Mouse (Mus musculus) left cerebral cortex, postnatal 14 days (tissue): ENCODE data around the gene Mrpl14. TPM values are rescaled to one million over a fixed set of nuclear protein-coding genes. Genes with fewer than 3 reads are reported as not detected.
A peak's percentile ranks its signal among the peaks of the same experiment; 100 is the strongest.

Experiments
- DNase-seq, 2 experiments: peaks; one replicate each; pipeline ENCODE4 v3.0.0; 2021 to 2022; ENCODE audit warnings: low spot score in 2 of 2, mixed read lengths in 1 of 2
- intact Hi-C: fragments of 180-260 bp; cut with DNase I; formaldehyde crosslinking; loops from one replicate; pipeline ENCODE4 v1.15.1; 2025
- total RNA-seq, 2 experiments: library from RNA; stranded (reverse); gene quantifications; 2 replicates each; pipeline ENCODE4 v1.2.3; 2021

The Mrpl14 gene
- total RNA-seq, 2 experiments from 2014 or later, result 42.9 to 46.3 TPM

GRCm38 (mm10) chr17:45736311-45737077 lies 50.4 kb downstream of the Mrpl14 start:
- intact Hi-C loops, result loop anchor here (1.0 to 5.0 kb wide), 2 partner anchors 171 to 296 kb away; partner anchors contain the start of gene Vegfa
- peak; percentile 93 for DNase-seq

- no peak for DNase-seq
- intact Hi-C loops, result loop anchor here (5.0 kb wide), 1 partner anchor 170 kb away; no protein-coding TSS in a partner anchor
Measured at GRCm38 (mm10) chr17:45737078-45737601, 51.0 kb downstream of the Mrpl14 start.

GRCm38 (mm10) chr17:45742371-45743147 lies 56.4 kb downstream of the Mrpl14 start:
- no peak for DNase-seq
- intact Hi-C loops, result no loop called here

- no peak for DNase-seq
- intact Hi-C loops, result loop anchor here (5.0 kb wide), 1 partner anchor 62 kb away; no protein-coding TSS in a partner anchor
Measured at GRCm38 (mm10) chr17:45745629-45746028, 59.5 kb downstream of the Mrpl14 start.

- intact Hi-C loops, result loop anchor here (5.0 kb wide), 1 partner anchor 61 kb away; no protein-coding TSS in a partner anchor
- no peak for DNase-seq
Measured at GRCm38 (mm10) chr17:45746755-45747154, 60.6 kb downstream of the Mrpl14 start.

- no peak for DNase-seq
- intact Hi-C loops, result loop anchor here (5.0 kb wide), 1 partner anchor 60 kb away; no protein-coding TSS in a partner anchor
Measured at GRCm38 (mm10) chr17:45747293-45747692, 61.2 kb downstream of the Mrpl14 start.

Other genes starting within 250 kb of the Mrpl14 start
- 1 to 10 TPM; 4.9 to 6.0 TPM for gene Spats1, start 210.9 kb upstream of the Mrpl14 start, total RNA-seq
- gene Aars2, start 179.5 kb upstream of the Mrpl14 start, total RNA-seq, result 10 to 100 TPM; 23.0 to 24.4 TPM
- gene Tcte1, start 162.9 kb upstream of the Mrpl14 start, total RNA-seq, result 1 to 10 TPM in 1 of 2 experiments, under 1 TPM in 1; 0.68 to 1.1 TPM
- gene Tmem151b, start 136.6 kb upstream of the Mrpl14 start, total RNA-seq, result 100 to 1,000 TPM; 114 to 120 TPM
- 1 to 10 TPM; 1.8 to 2.0 TPM for gene Nfkbie, start 130.6 kb upstream of the Mrpl14 start, total RNA-seq
- 10 to 100 TPM; 41.6 to 46.1 TPM for gene Slc35b2, start 122.4 kb upstream of the Mrpl14 start, total RNA-seq
- 1,000 to 10,000 TPM; 1,454 to 1,586 TPM for gene Hsp90ab1, start 113.1 kb upstream of the Mrpl14 start, total RNA-seq
- gene Slc29a1, start 86.7 kb upstream of the Mrpl14 start, total RNA-seq, result 10 to 100 TPM; 21.0 to 24.4 TPM
- gene Mymx, start 84.2 kb upstream of the Mrpl14 start, total RNA-seq, result not detected
- 1 to 10 TPM in 1 of 2 experiments, under 1 TPM in 1; 0.13 to 1.6 TPM for gene Capn11, start 27.0 kb upstream of the Mrpl14 start, total RNA-seq
- 100 to 1,000 TPM; 220 to 225 TPM for gene Tmem63b, start 583 bp downstream of the Mrpl14 start, total RNA-seq
- under 1 TPM in 1 of 2 experiments, not detected in 1; 0.77 TPM for gene 1600014C23Rik, start 47.5 kb downstream of the Mrpl14 start, total RNA-seq